Mouse (Mus musculus) forebrain, embryonic 15.5 days (tissue): ENCODE measurements around the gene Cbl. TPM values are rescaled to one million over a fixed set of nuclear protein-coding genes. Genes with fewer than 3 reads are reported as not detected.

Experiments used
- ATAC-seq: fragments of 200-750 bp; cut with Nextera tagmentation; replicated peaks from 2 replicates; pipeline ENCODE4 v1.8.0; 2017; ENCODE audit warnings: mild to moderate bottlenecking, moderate TSS enrichment, moderate library complexity
- H3K27ac ChIP-seq: fragments of 300-500 bp; sonication (generic); replicated peaks from 2 replicates; pipeline ENCODE4 v1.5.1; 2015; ENCODE audit warnings: mild to moderate bottlenecking, inconsistent platforms
- H3K27me3 ChIP-seq: fragments of 300-500 bp; sonication (generic); 2 replicates; pipeline ENCODE4 v1.6.1; 2015; ENCODE audit warnings: inconsistent platforms
- H3K36me3 ChIP-seq: fragments of 300-500 bp; sonication (generic); 2 replicates; pipeline ENCODE4 v1.6.1; 2015; ENCODE audit warnings: mild to moderate bottlenecking, inconsistent platforms
- H3K4me1 ChIP-seq: fragments of 300-500 bp; sonication (generic); 2 replicates; pipeline ENCODE4 v1.6.1; 2015; ENCODE audit warnings: inconsistent platforms
- H3K4me2 ChIP-seq: fragments of 300-500 bp; sonication (generic); replicated peaks from 2 replicates; pipeline ENCODE4 v1.6.1; 2015; ENCODE audit warnings: mild to moderate bottlenecking, inconsistent platforms
- H3K4me3 ChIP-seq: fragments of 300-500 bp; sonication (generic); 2 replicates; pipeline ENCODE4 v1.5.1; 2015; ENCODE audit warnings: mild to moderate bottlenecking, inconsistent platforms
- H3K9ac ChIP-seq: fragments of 300-500 bp; sonication (generic); replicated peaks from 2 replicates; pipeline ENCODE4 v1.6.1; 2015; ENCODE audit warnings: mild to moderate bottlenecking, inconsistent platforms
- H3K9me3 ChIP-seq: fragments of 300-500 bp; sonication (generic); 2 replicates; pipeline ENCODE4 v1.6.1; 2016; ENCODE audit warnings: inconsistent platforms
- WGBS: fragments of 180-500 bp; shearing (Covaris S2); methylation state at CpG from one replicate; pipeline ENCODE4 v1.1.7; 2015; ENCODE audit warnings: mixed read lengths; 5-methylcytosine and 5-hydroxymethylcytosine counted together
- polyA plus RNA-seq: library from polyadenylated mRNA; unstranded; fragments of >200 nt; fragmentation: Nextera tagmentation; extraction: Ambion mirVana; gene quantifications from 2 replicates; pipeline ENCODE4 v1.2.1, GENCODE M21; 2015

Cbl gene
- polyA plus RNA-seq, 1 experiment from 2014 or later, result 25.7 TPM

- 0 out of 2 replicates have a peak within 1 kb of the TSS, but pooled peaks have one; percentile 0 for H3K4me3 ChIP-seq
- H3K4me2 ChIP-seq, result peak within 1 kb of the TSS; percentile 28
- ATAC-seq, result peak; percentile 57
- peak within 1 kb of the TSS; percentile 51 for H3K27ac ChIP-seq
- no peaks in the 10 kb centered on the region for H3K27me3 ChIP-seq
- H3K9me3 ChIP-seq, result no peaks in the 10 kb centered on the region
- 19% methylated on average over 8 of the region's 8 CpGs for WGBS
- H3K36me3 ChIP-seq, result no peaks in the 10 kb centered on the region
- 0 out of 2 replicates have a peak within 1 kb of the TSS, but pooled peaks have one; percentile 10 for H3K9ac ChIP-seq
- H3K4me1 ChIP-seq, result peaks cover 51% of the 10 kb centered on the region
Measured at GRCm38 (mm10) chr9:44107110-44107509, 126.7 kb downstream of the Cbl start, which contains the start of gene C1qtnf5. C1qtnf5 (plus strand) TSS chr9:44107245.

GRCm38 (mm10) chr9:44106596-44106995 lies 127.3 kb downstream of the Cbl start:
- H3K27ac ChIP-seq, result peak overlapping the region; percentile 51
- H3K4me3 ChIP-seq, result no peak overlapping the region
- H3K9me3 ChIP-seq, result no peaks in the 10 kb centered on the region
- WGBS, result 70% methylated on average over 4 of the region's 4 CpGs
- no peaks in the 10 kb centered on the region for H3K36me3 ChIP-seq
- H3K4me1 ChIP-seq, result peaks cover 47% of the 10 kb centered on the region
- no peak for ATAC-seq
- H3K9ac ChIP-seq, result no peak overlapping the region
- H3K4me2 ChIP-seq, result peak overlapping the region; percentile 28; the same call in 1 of the 2 replicates
- no peaks in the 10 kb centered on the region for H3K27me3 ChIP-seq

DNA sequence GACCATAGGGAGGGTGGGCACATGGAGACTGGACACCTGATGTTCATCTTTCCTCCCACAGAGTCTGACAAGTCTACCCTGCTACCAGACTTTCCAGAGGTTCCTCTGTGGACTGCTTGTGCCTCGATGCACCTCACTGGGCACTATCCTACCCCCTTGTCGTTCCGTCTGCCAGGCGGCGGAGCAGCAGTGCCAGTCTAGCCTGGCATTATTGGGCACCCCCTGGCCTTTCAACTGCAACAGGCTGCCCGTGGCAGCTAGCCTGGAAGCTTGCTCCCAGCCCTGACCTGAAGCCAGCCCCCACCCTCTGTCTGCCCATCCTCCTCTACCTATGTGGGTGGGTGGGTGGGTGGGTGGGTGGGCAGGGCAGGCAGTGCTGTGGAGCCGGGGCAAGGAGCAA lies 127.7 kb downstream of the Cbl start:
- ATAC-seq, result no peak
- Histone ChIP-seq H3K9ac (no peak overlapping the region), H3K4me2 (no peak overlapping the region), H3K27ac (no peak overlapping the region), H3K9me3 (no peaks in the 10 kb centered on the region), H3K36me3 (no peaks in the 10 kb centered on the region), H3K27me3 (no peaks in the 10 kb centered on the region), H3K4me3 (no peak overlapping the region), H3K4me1 (peaks cover 45% of the 10 kb centered on the region)
- WGBS, result 87% methylated on average over 7 of the region's 7 CpGs

- Histone ChIP-seq H3K4me1 (peaks cover 44% of the 10 kb centered on the region), H3K27ac (no peak overlapping the region), H3K9ac (no peak overlapping the region), H3K4me2 (no peak overlapping the region), H3K36me3 (no peaks in the 10 kb centered on the region), H3K9me3 (no peaks in the 10 kb centered on the region), H3K4me3 (no peak overlapping the region), H3K27me3 (no peaks in the 10 kb centered on the region)
- no peak for ATAC-seq
- WGBS, result 90% methylated on average over 10 of the region's 10 CpGs
Measured at GRCm38 (mm10) chr9:44105781-44106180, 128.1 kb downstream of the Cbl start.

GRCm38 (mm10) chr9:44104881-44105280 lies 129.0 kb downstream of the Cbl start:
- Histone ChIP-seq H3K36me3 (no peaks in the 10 kb centered on the region), H3K27me3 (no peaks in the 10 kb centered on the region), H3K9ac (no peak overlapping the region), H3K9me3 (no peaks in the 10 kb centered on the region), H3K27ac (no peak overlapping the region), H3K4me1 (peaks cover 35% of the 10 kb centered on the region), H3K4me3 (no peak overlapping the region), H3K4me2 (no peak overlapping the region)
- no peak for ATAC-seq
- 92% methylated on average over 7 of the region's 7 CpGs for WGBS

DNA sequence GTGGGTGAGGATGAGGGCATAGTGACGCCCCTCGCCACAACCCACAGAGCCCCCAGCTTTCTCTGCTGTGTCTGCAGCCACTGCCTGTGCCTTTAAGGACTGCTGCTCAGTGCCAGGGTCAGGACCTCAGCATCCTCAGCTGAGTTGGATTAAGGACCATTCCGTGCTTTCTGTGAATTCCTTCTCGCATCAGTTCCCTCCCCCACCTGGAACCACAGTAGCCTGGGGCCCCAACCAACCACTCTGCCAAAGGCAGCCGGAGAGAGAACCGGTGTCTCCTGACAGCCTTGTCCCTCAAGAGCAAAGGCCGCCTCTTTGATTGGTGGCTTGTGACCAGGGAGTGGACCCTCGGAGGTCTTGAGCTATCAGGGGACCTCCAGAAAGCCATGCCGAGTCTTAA lies 132.4 kb downstream of the Cbl start, which contains the start of gene Mfrp:
Gene Mfrp, plus strand, starts transcription at position 240 of the 400 bp plus-strand sequence.
- no peak for ATAC-seq
- H3K36me3 ChIP-seq, result no peaks in the 10 kb centered on the region
- no peaks in the 10 kb centered on the region for H3K27me3 ChIP-seq
- H3K4me3 ChIP-seq, result no peak within 1 kb of the TSS
- no peak within 1 kb of the TSS for H3K4me2 ChIP-seq
- peaks cover 6% of the 10 kb centered on the region for H3K4me1 ChIP-seq
- H3K9ac ChIP-seq, result no peak within 1 kb of the TSS
- H3K27ac ChIP-seq, result no peak within 1 kb of the TSS
- no peaks in the 10 kb centered on the region for H3K9me3 ChIP-seq
- 61% methylated on average over 9 of the region's 9 CpGs for WGBS

GRCm38 (mm10) chr9:44096536-44096935 lies 137.3 kb downstream of the Cbl start:
- H3K9me3 ChIP-seq, result no peaks in the 10 kb centered on the region
- ATAC-seq, result peak; percentile 69; the same call in 1 of the 2 replicates
- no peak overlapping the region for H3K4me3 ChIP-seq
- H3K9ac ChIP-seq, result no peak overlapping the region
- WGBS, result 12% methylated on average over 9 of the region's 9 CpGs
- no peaks in the 10 kb centered on the region for H3K27me3 ChIP-seq
- H3K36me3 ChIP-seq, result no peaks in the 10 kb centered on the region
- H3K4me1 ChIP-seq, result peaks cover 17% of the 10 kb centered on the region
- no peak overlapping the region for H3K4me2 ChIP-seq
- peak overlapping the region; percentile 53 for H3K27ac ChIP-seq

- no peak overlapping the region for H3K27ac ChIP-seq
- H3K9ac ChIP-seq, result no peak overlapping the region
- ATAC-seq, result no peak
- no peaks in the 10 kb centered on the region for H3K36me3 ChIP-seq
- no peaks in the 10 kb centered on the region for H3K27me3 ChIP-seq
- 91% methylated on average over 9 of the region's 9 CpGs for WGBS
- no peak overlapping the region for H3K4me3 ChIP-seq
- peaks cover 17% of the 10 kb centered on the region for H3K4me1 ChIP-seq
- no peaks in the 10 kb centered on the region for H3K9me3 ChIP-seq
- H3K4me2 ChIP-seq, result no peak overlapping the region
Measured at GRCm38 (mm10) chr9:44095781-44096180, 138.1 kb downstream of the Cbl start.

GRCm38 (mm10) chr9:44094737-44095136 lies 139.1 kb downstream of the Cbl start:
- Histone ChIP-seq H3K27ac (no peak overlapping the region), H3K4me2 (no peak overlapping the region), H3K4me1 (peaks cover 17% of the 10 kb centered on the region), H3K27me3 (no peaks in the 10 kb centered on the region), H3K36me3 (no peaks in the 10 kb centered on the region), H3K9ac (no peak overlapping the region), H3K9me3 (no peaks in the 10 kb centered on the region), H3K4me3 (no peak overlapping the region)
- WGBS, result 86% methylated on average over 3 of the region's 3 CpGs
- ATAC-seq, result no peak

GRCm38 (mm10) chr9:44093612-44094503 lies 140.0 kb downstream of the Cbl start:
- 0 out of 2 replicates have a peak overlapping the region, but pooled peaks have one; percentile 14 for H3K9ac ChIP-seq
- no peaks in the 10 kb centered on the region for H3K27me3 ChIP-seq
- H3K4me1 ChIP-seq, result peaks cover 17% of the 10 kb centered on the region
- peak overlapping the region; percentile 41 for H3K4me2 ChIP-seq
- no peak overlapping the region for H3K27ac ChIP-seq
- peak overlapping the region; percentile 16; the same call in 1 of the 2 replicates for H3K4me3 ChIP-seq
- WGBS, result 32% methylated on average over 24 of the region's 24 CpGs
- ATAC-seq, result peak; percentile 55; the same call in 1 of the 2 replicates
- H3K36me3 ChIP-seq, result no peaks in the 10 kb centered on the region
- H3K9me3 ChIP-seq, result no peaks in the 10 kb centered on the region
